Mouse (Mus musculus) forebrain, postnatal 0 days (tissue): Measurements from ENCODE around the gene Adamts18. TPM values are rescaled to one million over a fixed set of nuclear protein-coding genes. Genes with fewer than 3 reads are reported as not detected.

Experiments used
- ATAC-seq: fragments of 200-750 bp; cut with Nextera tagmentation; 2 replicates; pipeline ENCODE4 v1.8.0; 2017; ENCODE audit warnings: mild to moderate bottlenecking, moderate library complexity
- DNase-seq: peaks from one replicate; pipeline ENCODE4 v3.0.0-alpha.2; 2015
- H3K27ac ChIP-seq: fragments of 300-500 bp; sonication (generic); 2 replicates; pipeline ENCODE4 v1.5.1; 2014; ENCODE audit warnings: low read depth, mild to moderate bottlenecking, antibody characterized with exemption, low read length, moderate library complexity, mixed read lengths
- H3K27me3 ChIP-seq: fragments of 300-500 bp; sonication (generic); 2 replicates; pipeline ENCODE4 v1.6.1; 2014; ENCODE audit warnings: mild to moderate bottlenecking, low read length, mixed read lengths; ENCODE audit not compliant: insufficient read depth
- H3K36me3 ChIP-seq: fragments of 300-500 bp; sonication (generic); 2 replicates; pipeline ENCODE4 v1.6.1; 2014; ENCODE audit warnings: mild to moderate bottlenecking, moderate library complexity; ENCODE audit not compliant: insufficient read depth
- H3K4me1 ChIP-seq: fragments of 300-500 bp; sonication (generic); 2 replicates; pipeline ENCODE4 v1.6.1; 2014; ENCODE audit warnings: antibody characterized with exemption; ENCODE audit not compliant: insufficient read depth
- H3K4me2 ChIP-seq: fragments of 300-500 bp; sonication (generic); 2 replicates; pipeline ENCODE4 v1.6.1; 2014; ENCODE audit warnings: low read depth, mild to moderate bottlenecking, moderate library complexity
- H3K4me3 ChIP-seq: fragments of 300-500 bp; sonication (generic); 2 replicates; pipeline ENCODE4 v1.5.1; 2014; ENCODE audit warnings: low read depth, low read length, mixed read lengths
- H3K9ac ChIP-seq: fragments of 300-500 bp; sonication (generic); 2 replicates; pipeline ENCODE4 v1.6.1; 2014; ENCODE audit warnings: mild to moderate bottlenecking
- H3K9me3 ChIP-seq: fragments of 300-500 bp; sonication (generic); 2 replicates; pipeline ENCODE4 v1.6.1; 2016; ENCODE audit warnings: low read length
- CTCF ChIP-seq: sonication (generic); IDR thresholded peaks from 2 replicates; pipeline ENCODE4 v1.5.1; 2016; ENCODE audit warnings: antibody characterized with exemption, control low read depth, low read depth
- WGBS: fragments of 180-500 bp; shearing (Covaris S2); extraction: QIAGEN DNeasy Blood & Tissue Kit; methylation state at CpG from one replicate; pipeline ENCODE4 v1.1.7; 2014; 5-methylcytosine and 5-hydroxymethylcytosine counted together
- polyA plus RNA-seq: library from polyadenylated mRNA; unstranded; fragments of >200 nt; fragmentation: Nextera tagmentation; extraction: Ambion mirVana; gene quantifications from 2 replicates; pipeline ENCODE4 v1.2.1, GENCODE M21; 2015
- total RNA-seq: library from RNA; depleted of rRNA; stranded (reverse); fragments of >200 nt; gene quantifications from 2 replicates; pipeline ENCODE4 v1.2.3, GENCODE M21; 2014

The Adamts18 gene
- total and polyA plus RNA-seq, 2 experiments from 2014 or later, result 4.7 to 8.9 TPM

- no peak for ATAC-seq
- Histone ChIP-seq H3K4me3 (no peak overlapping the region), H3K9me3 (no peaks in the 10 kb centered on the region), H3K4me1 (no peaks in the 10 kb centered on the region), H3K9ac (no peak overlapping the region), H3K27me3 (no peaks in the 10 kb centered on the region), H3K4me2 (no peak overlapping the region), H3K27ac (no peak overlapping the region), H3K36me3 (no peaks in the 10 kb centered on the region)
- DNase-seq, result no peak
- TF ChIP-seq CTCF, result no peak
- WGBS, result 20% methylated on average over 16 of the region's 16 CpGs
Observed at GRCm38 (mm10) chr8:113666714-113667432, 181.7 kb downstream of the Adamts18 start.

- Histone ChIP-seq H3K36me3 (no peaks in the 10 kb centered on the region), H3K4me2 (no peak overlapping the region), H3K27ac (no peak overlapping the region), H3K4me3 (no peak overlapping the region), H3K27me3 (no peaks in the 10 kb centered on the region), H3K9me3 (no peaks in the 10 kb centered on the region), H3K4me1 (no peaks in the 10 kb centered on the region), H3K9ac (no peak overlapping the region)
- no peak for TF ChIP-seq CTCF
- ATAC-seq (no peak), DNase-seq (peak; percentile 46)
- 30% methylated on average over 8 of the region's 8 CpGs for WGBS
Observed at GRCm38 (mm10) chr8:113665951-113666350, 182.6 kb downstream of the Adamts18 start.

GRCm38 (mm10) chr8:113665036-113665435, 183.5 kb downstream of the Adamts18 start:
- H3K27me3 ChIP-seq, result no peaks in the 10 kb centered on the region
- no peaks in the 10 kb centered on the region for H3K36me3 ChIP-seq
- peak; percentile 49; the same call in 1 of the 2 replicates for ATAC-seq
- no peak overlapping the region for H3K27ac ChIP-seq
- no peaks in the 10 kb centered on the region for H3K9me3 ChIP-seq
- H3K9ac ChIP-seq, result no peak overlapping the region
- H3K4me2 ChIP-seq, result no peak overlapping the region
- H3K4me3 ChIP-seq, result no peak overlapping the region
- peak; percentile 29 for DNase-seq
- WGBS, result 46% methylated on average over 4 of the region's 4 CpGs
- H3K4me1 ChIP-seq, result no peaks in the 10 kb centered on the region
- no peak for TF ChIP-seq CTCF

- no peaks in the 10 kb centered on the region for H3K36me3 ChIP-seq
- no peak overlapping the region for H3K4me2 ChIP-seq
- DNase-seq (peak; percentile 96), ATAC-seq (peak; percentile 95)
- no peak overlapping the region for H3K27ac ChIP-seq
- H3K9me3 ChIP-seq, result no peaks in the 10 kb centered on the region
- 0% methylated on average over 2 of the region's 2 CpGs for WGBS
- no peaks in the 10 kb centered on the region for H3K27me3 ChIP-seq
- H3K9ac ChIP-seq, result no peak overlapping the region
- H3K4me1 ChIP-seq, result no peaks in the 10 kb centered on the region
- TF ChIP-seq CTCF, result peak; percentile 100
- no peak overlapping the region for H3K4me3 ChIP-seq
Observed at GRCm38 (mm10) chr8:113664544-113664943, 184.0 kb downstream of the Adamts18 start.

- DNase-seq (no peak), ATAC-seq (no peak)
- no peaks in the 10 kb centered on the region for H3K9me3 ChIP-seq
- H3K36me3 ChIP-seq, result no peaks in the 10 kb centered on the region
- TF ChIP-seq CTCF, result 0 out of 2 replicates have a peak, but pooled peaks have one; percentile 5
- H3K27me3 ChIP-seq, result no peaks in the 10 kb centered on the region
- H3K4me3 ChIP-seq, result no peak overlapping the region
- H3K4me1 ChIP-seq, result no peaks in the 10 kb centered on the region
- WGBS, result 100% methylated on average over 1 of the region's 1 CpGs
- H3K4me2 ChIP-seq, result no peak overlapping the region
- H3K9ac ChIP-seq, result no peak overlapping the region
- H3K27ac ChIP-seq, result no peak overlapping the region
Observed at GRCm38 (mm10) chr8:113660128-113660527, 188.4 kb downstream of the Adamts18 start.

GRCm38 (mm10) chr8:113656681-113657298, 191.7 kb downstream of the Adamts18 start:
- WGBS, result 77% methylated on average over 11 of the region's 11 CpGs
- no peak for ATAC-seq
- Histone ChIP-seq H3K4me3 (no peak overlapping the region), H3K27ac (no peak overlapping the region), H3K4me2 (no peak overlapping the region), H3K36me3 (no peaks in the 10 kb centered on the region), H3K9me3 (no peaks in the 10 kb centered on the region), H3K27me3 (no peaks in the 10 kb centered on the region), H3K4me1 (no peaks in the 10 kb centered on the region), H3K9ac (no peak overlapping the region)
- no peak for DNase-seq
- TF ChIP-seq CTCF, result no peak

GRCm38 (mm10) chr8:113656154-113656553, 192.4 kb downstream of the Adamts18 start:
- no peaks in the 10 kb centered on the region for H3K4me1 ChIP-seq
- H3K9ac ChIP-seq, result no peak overlapping the region
- ATAC-seq, result no peak
- TF ChIP-seq CTCF, result no peak
- no peaks in the 10 kb centered on the region for H3K9me3 ChIP-seq
- DNase-seq, result no peak
- no peaks in the 10 kb centered on the region for H3K27me3 ChIP-seq
- WGBS, result 95% methylated on average over 5 of the region's 5 CpGs
- H3K4me3 ChIP-seq, result no peak overlapping the region
- no peak overlapping the region for H3K27ac ChIP-seq
- H3K36me3 ChIP-seq, result no peaks in the 10 kb centered on the region
- H3K4me2 ChIP-seq, result no peak overlapping the region
